In genomic region chr2:31724730-31725490, GRCm38 (mm10) we compare ENCODE assay signal across 27 mouse cellular contexts. TPM values are rescaled to one million over a fixed set of nuclear protein-coding genes. Genes with fewer than 3 reads are reported as not detected.
A peak's percentile ranks its signal among the peaks of the same experiment; 100 is the strongest.
DNase-seq lines count a peak whose midpoint lies in the region; ATAC-seq and TF ChIP-seq lines count a peak whose summit lies in the region.
"Had no signal": no experiment of that assay in that cellular context is flagged by ENCODE, and none has a peak within 500 bp of the region (broad histone marks: within the 10 kb centered on the region; RNA-seq: fewer than 3 reads in every experiment).

No protein-coding gene starts in this region.

- intact Hi-C loops in heart, postnatal 25 days (cut with DNase I), result loop anchor here (5.0 kb wide), 1 partner anchor 57 kb away; no protein-coding TSS in a partner anchor

- TF ChIP-seq CTCF in G1E (IDR thresholded peaks at IDR 0.05; ENCODE audit: low read depth, low read length), result no peak
- TF ChIP-seq CTCF in liver, embryonic 14.5 days (IDR thresholded peaks at IDR 0.05; ENCODE audit: low read depth), result no peak

- no peaks in the 10 kb centered on the region for H3K9me3 ChIP-seq in G1E (replicated peaks)
- H3K9me3 ChIP-seq in liver, embryonic 14.5 days (ENCODE audit: control insufficient read depth, low read length), result no peaks in the 10 kb centered on the region
- H3K9me3 ChIP-seq: embryonic facial prominence, embryonic 13.5 days; heart, embryonic 12.5 days; hindbrain, embryonic 10.5 days; limb, embryonic 15.5 days; lung, embryonic 15.5 days; midbrain, embryonic 12.5 days had no signal

- H3K4me2 ChIP-seq in liver, embryonic 14.5 days (ENCODE audit: low read depth), result peak overlapping the region; percentile 9; the same call in 1 of the 2 replicates
- H3K4me2 ChIP-seq: embryonic facial prominence, embryonic 13.5 days; heart, embryonic 12.5 days; limb, embryonic 15.5 days; lung, embryonic 15.5 days; midbrain, embryonic 12.5 days had no signal

- TF ChIP-seq EP300 in liver, embryonic 14.5 days (IDR thresholded peaks at IDR 0.05; ENCODE audit: low read depth), result peak; percentile 49; the same call in 1 of the 2 replicates

- no peaks in the 10 kb centered on the region for H3K27me3 ChIP-seq in G1E (ENCODE audit: insufficient read depth, low read length)
- H3K27me3 ChIP-seq in liver, embryonic 14.5 days (ENCODE audit: control insufficient read depth, insufficient read depth, low read length), result no peaks in the 10 kb centered on the region
- H3K27me3 ChIP-seq: embryonic facial prominence, embryonic 13.5 days; heart, embryonic 12.5 days; limb, embryonic 15.5 days; lung, embryonic 15.5 days; midbrain, embryonic 12.5 days; Patski had no signal

- H3K36me3 ChIP-seq in G1E (replicated peaks), result peaks cover 43% of the 10 kb centered on the region
- no peaks in the 10 kb centered on the region for H3K36me3 ChIP-seq in liver, embryonic 14.5 days (replicated peaks; ENCODE audit: control insufficient read depth, insufficient read depth, low read depth)
- H3K36me3 ChIP-seq: heart, embryonic 12.5 days; hindbrain, embryonic 10.5 days; limb, embryonic 15.5 days; lung, embryonic 15.5 days; midbrain, embryonic 12.5 days had no signal

- DNase-seq in G1E (ENCODE audit: low spot score), result no peak
- peak; percentile 46 to 61 (median 59) for DNase-seq in liver, embryonic 14.5 days (ENCODE audit: low read depth in 3 of 3, low spot score in 3 of 3)
- DNase-seq in thymus, postnatal 4 days, result no peak
- no peak for DNase-seq in heart, postnatal 25 days (ENCODE audit: low spot score)
- DNase-seq in cerebellum, postnatal 25 days, result no peak
- DNase-seq: adrenal gland, postnatal 14 days; cerebellum, adult 2 months; gastrocnemius, adult 2 months; heart, adult 2 months; kidney, adult 18-20 months; kidney, postnatal 4 days; left cerebral cortex, postnatal 4 days; thymus, adult 2 months; thymus, postnatal 36 days had no signal

- H3K27ac ChIP-seq in liver, embryonic 14.5 days, result no peak overlapping the region
- H3K27ac ChIP-seq: embryonic facial prominence, embryonic 13.5 days; gastrocnemius, adult 2 months; heart, adult 2 months; hindbrain, embryonic 10.5 days; kidney, postnatal 0 days; limb, embryonic 15.5 days; lung, embryonic 15.5 days; midbrain, embryonic 12.5 days had no signal

- no peak overlapping the region for H3K4me3 ChIP-seq in G1E (ENCODE audit: low read depth, low read length)
- H3K4me3 ChIP-seq in liver, embryonic 14.5 days (ENCODE audit: insufficient read depth in 1 of 2, low read depth in 2 of 2, low read length in 2 of 2), result no peak overlapping the region
- H3K4me3 ChIP-seq: embryonic facial prominence, embryonic 13.5 days; gastrocnemius, adult 2 months; heart, adult 2 months; heart, embryonic 12.5 days; hindbrain, embryonic 10.5 days; limb, embryonic 15.5 days; lung, embryonic 15.5 days; midbrain, embryonic 12.5 days had no signal

- H3K4me1 ChIP-seq in G1E (ENCODE audit: insufficient read depth, low read depth, low read length), result peaks cover 28% of the 10 kb centered on the region
- H3K4me1 ChIP-seq in liver, embryonic 14.5 days (replicated peaks; ENCODE audit: control insufficient read depth in 2 of 2, insufficient read depth in 2 of 2, low read length in 1 of 2), result peaks cover 7 to 24% of the 10 kb centered on the region in 2 experiments

- peak; percentile 57; the same call in 1 of the 2 replicates for ATAC-seq in G1E (ENCODE audit: extremely low read depth, insufficient number of reproducible peaks, low FRiP score, poor library complexity, severe bottlenecking)
- ATAC-seq in common myeloid progenitor, adult 5-6 weeks (replicated peaks; ENCODE audit: low read depth, poor library complexity, severe bottlenecking), result 0 out of 2 replicates have a peak, but pooled peaks have one; percentile 17
- peak; percentile 80; the same call in 1 of the 2 replicates for ATAC-seq in liver, embryonic 14.5 days (ENCODE audit: insufficient read depth)
- peak; percentile 71 for ATAC-seq in megakaryocyte-erythroid progenitor cell, adult 5-6 weeks (replicated peaks; ENCODE audit: low FRiP score, low TSS enrichment, poor library complexity, severe bottlenecking)
- ATAC-seq: CD4-positive, CD25-positive, alpha-beta regulatory T cell, adult 4 months; forebrain, embryonic 16.5 days; hindbrain, embryonic 16.5 days; Patski had no signal

- no peak overlapping the region for H3K9ac ChIP-seq in liver, embryonic 14.5 days (replicated peaks)
- H3K9ac ChIP-seq: embryonic facial prominence, embryonic 13.5 days; heart, embryonic 12.5 days; limb, embryonic 15.5 days; lung, embryonic 15.5 days; midbrain, embryonic 12.5 days had no signal

- WGBS in liver, embryonic 14.5 days (ENCODE audit: insufficient replicate concordance), result 53% methylated on average over 7 of the region's 7 CpGs

RNA-seq across cellular contexts. Expression of gene Abl1, which starts 36.7 kb away (rescaled TPM):
- total RNA-seq in G1E (2014; fragmentation: Nextera tagmentation) (49.4 and 66.4 TPM in 2 replicates), G1E (2017) (22.3 and 26.7 TPM in 2 replicates)
- polyA plus RNA-seq in G1E (2012), result 58.4 and 62.3 TPM in 2 replicates
- 30.9 and 32.4 TPM in 2 replicates for total RNA-seq in common myeloid progenitor, adult 5-6 weeks (2017)
- 9.6 and 10.0 TPM in 2 replicates for polyA plus RNA-seq in liver, embryonic 14.5 days (2012; rRNA removed)
- 4.8 and 6.9 TPM in 2 replicates for polyA plus RNA-seq in liver, embryonic 14.5 days (2014; fragmentation: Nextera tagmentation; extraction: Ambion mirVana)
- total RNA-seq in megakaryocyte-erythroid progenitor cell, adult 5-6 weeks (2014; fragmentation: Nextera tagmentation), result 40.2 and 40.4 TPM in 2 replicates
- total RNA-seq in megakaryocyte-erythroid progenitor cell, adult 5-6 weeks (2017), result 20.9 and 22.9 TPM in 2 replicates
- total RNA-seq in heart, postnatal 25 days (2021), result 10 to 100 TPM; 29.8 to 35.0 TPM

RNA-seq across cellular contexts. Expression of gene Exosc2, which starts 54.4 kb away (rescaled TPM):
- total RNA-seq in G1E (2014; fragmentation: Nextera tagmentation) (62.5 and 65.4 TPM in 2 replicates), G1E (2017) (68.8 and 70.3 TPM in 2 replicates)
- polyA plus RNA-seq in G1E (2012), result 18.7 and 26.2 TPM in 2 replicates
- total RNA-seq in common myeloid progenitor, adult 5-6 weeks (2017), result 80.6 and 88.3 TPM in 2 replicates
- 17.5 and 25.3 TPM in 2 replicates for polyA plus RNA-seq in liver, embryonic 14.5 days (2012; rRNA removed)
- 26.9 and 27.2 TPM in 2 replicates for polyA plus RNA-seq in liver, embryonic 14.5 days (2014; fragmentation: Nextera tagmentation; extraction: Ambion mirVana)
- total RNA-seq in megakaryocyte-erythroid progenitor cell, adult 5-6 weeks (2014; fragmentation: Nextera tagmentation), result 89.1 and 94.6 TPM in 2 replicates
- total RNA-seq in megakaryocyte-erythroid progenitor cell, adult 5-6 weeks (2017), result 115 and 151 TPM in 2 replicates
- total RNA-seq in heart, postnatal 25 days (2021), result 1 to 10 TPM; 8.3 to 9.6 TPM

Comparison
In these comparisons a context has a peak if more than half of its experiments do, and no peak if none do; other contexts are left out.
1. ATAC-seq: peak in every context shown above with its lines; median percentile 80 in liver, embryonic 14.5 days; 71 in megakaryocyte-erythroid progenitor cell, adult 5-6 weeks; 57 in G1E; 17 in common myeloid progenitor, adult 5-6 weeks.
2. DNase-seq: peak in liver, embryonic 14.5 days (3 of 3); none in G1E (single experiment), thymus, postnatal 4 days (single experiment), heart, postnatal 25 days (single experiment) and cerebellum, postnatal 25 days (0 of 2).